Mouse (Mus musculus) lung, postnatal 0 days (tissue): ENCODE results near the gene Rnf166.

ENCODE experiments used
- CTCF ChIP-seq: IDR thresholded peaks from 2 replicates; pipeline ENCODE4 v1.5.1; 2016; ENCODE audit warnings: antibody characterized with exemption, mild to moderate bottlenecking
- EP300 ChIP-seq: IDR thresholded peaks from 2 replicates; pipeline ENCODE4 v1.6.1; 2016; ENCODE audit warnings: antibody characterized with exemption, mild to moderate bottlenecking, control low read depth

GRCm38 (mm10) chr8:122500856-122501255 lies 25.0 kb upstream of the Rnf166 start:
- TF ChIP-seq EP300 (no peak), CTCF (peak; percentile 97)
